8 mouse cellular contexts compared by ENCODE assay signal in the genomic region with DNA sequence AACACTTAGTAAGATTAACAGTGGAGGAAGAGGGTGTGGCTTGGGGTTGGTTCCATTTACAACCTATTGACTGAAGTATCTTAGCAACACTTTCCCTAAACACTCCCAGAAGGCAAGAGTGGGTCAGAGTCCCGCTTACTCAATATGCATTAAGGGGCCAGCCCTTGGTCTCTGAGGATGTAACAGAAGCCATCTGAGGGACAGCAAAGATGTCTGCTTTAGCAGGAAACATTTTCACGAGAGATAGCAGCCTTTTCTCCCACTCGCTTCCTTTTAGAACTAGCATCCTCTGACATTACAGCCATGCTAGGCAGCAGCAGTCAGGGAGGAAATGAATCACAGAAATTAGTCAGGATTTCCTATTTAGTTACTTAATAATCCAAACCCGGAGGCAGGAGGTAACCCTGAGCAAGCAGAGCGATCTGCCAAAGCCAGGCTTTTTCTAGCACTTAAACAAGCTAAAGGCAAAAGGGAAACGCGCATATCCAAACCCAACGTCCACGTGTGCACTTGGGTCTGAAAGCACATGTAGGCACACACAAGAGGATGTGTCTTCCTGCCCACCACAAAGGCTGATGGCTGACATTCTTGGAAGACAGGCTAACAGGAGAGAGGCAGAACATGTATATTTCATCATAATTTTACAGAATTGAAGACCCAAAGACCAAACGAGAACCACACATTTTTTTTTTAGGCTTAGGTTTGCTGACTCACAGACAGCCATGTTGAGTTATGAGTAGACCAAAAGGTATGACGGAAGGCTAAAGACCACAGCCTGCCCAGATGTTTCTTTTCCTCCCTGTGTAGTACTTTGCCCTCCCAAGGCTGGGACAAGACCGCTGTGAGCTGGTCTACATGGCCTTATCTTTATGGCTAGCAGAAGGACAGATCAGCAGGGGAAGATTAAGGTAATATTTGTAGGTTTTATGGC. TPM values are rescaled to one million over a fixed set of nuclear protein-coding genes. Genes with fewer than 3 reads are reported as not detected.
DNase-seq lines count a peak whose midpoint lies in the region; ATAC-seq and TF ChIP-seq lines count a peak whose summit lies in the region.

No protein-coding gene starts in this region.

- H3K9ac ChIP-seq in liver, embryonic 12.5 days: peak overlapping the region; percentile 46; the same call in 1 of the 2 replicates

- WGBS in liver, embryonic 12.5 days (ENCODE audit: insufficient replicate concordance): 13% methylated on average over 12 of the region's 12 CpGs
- WGBS in olfactory bulb, adult 2 months: 33% methylated on average over 12 of the region's 12 CpGs

- H3K9me3 ChIP-seq in liver, embryonic 12.5 days (replicated peaks): 0 out of 2 replicates have a peak, but pooled peaks cover 3% of the 10 kb centered on the region

- peaks cover 56% of the 10 kb centered on the region for H3K4me1 ChIP-seq in liver, embryonic 12.5 days
- H3K4me1 ChIP-seq in olfactory bulb, adult 2 months (ENCODE audit: control insufficient read depth, insufficient read depth, low read length): peaks cover 4% of the 10 kb centered on the region

- peak overlapping the region; percentile 75 for H3K27ac ChIP-seq in liver, embryonic 12.5 days
- H3K27ac ChIP-seq in olfactory bulb, adult 2 months (ENCODE audit: insufficient read depth, low read depth, low read length): peak overlapping the region; percentile 63

- H3K36me3 ChIP-seq in liver, embryonic 12.5 days: peaks cover 10% of the 10 kb centered on the region

- peak; percentile 46 for DNase-seq in gastrocnemius, adult 18-20 months (ENCODE audit: low spot score)
- DNase-seq in gastrocnemius, postnatal 10 days: no peak
- DNase-seq in ES-CJ7 (ENCODE audit: low read depth, low spot score): peak; percentile 80
- DNase-seq in embryo, embryonic 9.5 days (ENCODE audit: extremely low spot score): peak; percentile 38
- peak; percentile 51 for DNase-seq in heart, postnatal 4 days
- no peak for DNase-seq in right cerebral cortex, adult 18-20 months

- H3K27me3 ChIP-seq in liver, embryonic 12.5 days (replicated peaks): no peaks in the 10 kb centered on the region

- TF ChIP-seq CTCF in olfactory bulb, adult 2 months (IDR thresholded peaks at IDR 0.05; ENCODE audit: insufficient read depth, low read depth, low read length): no peak

- H3K4me3 ChIP-seq in liver, embryonic 12.5 days: peak overlapping the region; percentile 26
- H3K4me3 ChIP-seq in olfactory bulb, adult 2 months (ENCODE audit: insufficient read depth, low read depth, low read length): no peak overlapping the region

- H3K4me2 ChIP-seq in liver, embryonic 12.5 days: peak overlapping the region; percentile 60

- ATAC-seq in liver, embryonic 12.5 days: peak; percentile 71

- no peak for TF ChIP-seq POLR2A in olfactory bulb, adult 2 months (IDR thresholded peaks at IDR 0.05; ENCODE audit: insufficient read depth, low read depth, low read length)

RNA-seq across cellular contexts. Expression of gene Gm10322, which starts 37.7 kb away (rescaled TPM):
- not detected for total RNA-seq in gastrocnemius, adult 18-20 months (2021)
- total RNA-seq in gastrocnemius, postnatal 10 days (2021): not detected
- not detected for total RNA-seq in heart, postnatal 4 days (2021)
- polyA plus RNA-seq in liver, embryonic 12.5 days (2016; fragmentation: Nextera tagmentation; extraction: Ambion mirVana): not detected in 2 replicates
- polyA plus RNA-seq in olfactory bulb, adult 2 months (2012; ENCODE audit: insufficient read depth, insufficient read length, low replicate concordance, missing spikeins): not detected in 2 replicates

RNA-seq across cellular contexts. Expression of gene Mcu, which starts 38.4 kb away (rescaled TPM):
- total RNA-seq in gastrocnemius, adult 18-20 months (2021): 10 to 100 TPM; 39.8 to 44.3 TPM
- 10 to 100 TPM; 63.1 to 65.2 TPM for total RNA-seq in gastrocnemius, postnatal 10 days (2021)
- 10 to 100 TPM; 27.9 to 32.6 TPM for total RNA-seq in heart, postnatal 4 days (2021)
- polyA plus RNA-seq in liver, embryonic 12.5 days (2016; fragmentation: Nextera tagmentation; extraction: Ambion mirVana): 14.3 and 14.6 TPM in 2 replicates
- polyA plus RNA-seq in olfactory bulb, adult 2 months (2012; ENCODE audit: insufficient read depth, insufficient read length, low replicate concordance, missing spikeins): not detected in 2 replicates

Comparison
In these comparisons a context has a peak if more than half of its experiments do, and no peak if none do; other contexts are left out.
1. DNase-seq: peak in gastrocnemius, adult 18-20 months (single experiment), ES-CJ7 (single experiment), embryo, embryonic 9.5 days (single experiment) and heart, postnatal 4 days (single experiment); none in gastrocnemius, postnatal 10 days (single experiment) and right cerebral cortex, adult 18-20 months (single experiment).